Mouse (Mus musculus) intestine, postnatal 0 days (tissue): ENCODE data around the gene Fam69b. TPM values are rescaled to one million over a fixed set of nuclear protein-coding genes. Genes with fewer than 3 reads are reported as not detected.

Source experiments
- ATAC-seq: fragments of 200-750 bp; cut with Nextera tagmentation; 2 replicates; pipeline ENCODE4 v1.8.0; 2017; ENCODE audit warnings: mild to moderate bottlenecking, moderate TSS enrichment, moderate library complexity
- H3K27ac ChIP-seq: fragments of 300-500 bp; sonication (generic); 2 replicates; pipeline ENCODE4 v1.5.1; 2014; ENCODE audit warnings: mild to moderate bottlenecking, low read depth, low read length, moderate library complexity
- H3K27me3 ChIP-seq: fragments of 300-500 bp; sonication (generic); replicated peaks from 2 replicates; pipeline ENCODE4 v1.6.1; 2014; ENCODE audit warnings: low read length, mixed read lengths; ENCODE audit not compliant: control insufficient read depth, insufficient read depth
- H3K36me3 ChIP-seq: fragments of 300-500 bp; sonication (generic); 2 replicates; pipeline ENCODE4 v1.6.1; 2014; ENCODE audit warnings: mild to moderate bottlenecking, moderate library complexity; ENCODE audit not compliant: control insufficient read depth, insufficient read depth
- H3K4me1 ChIP-seq: fragments of 300-500 bp; sonication (generic); replicated peaks from 2 replicates; pipeline ENCODE4 v1.6.1; 2014; ENCODE audit warnings: antibody characterized with exemption, low read length, mixed read lengths; ENCODE audit not compliant: control insufficient read depth, insufficient read depth
- H3K4me2 ChIP-seq: fragments of 300-500 bp; sonication (generic); replicated peaks from 2 replicates; pipeline ENCODE4 v1.6.1; 2014; ENCODE audit warnings: low read depth, mild to moderate bottlenecking, moderate library complexity
- H3K4me3 ChIP-seq: fragments of 300-500 bp; sonication (generic); 2 replicates; pipeline ENCODE4 v1.5.1; 2014; ENCODE audit warnings: low read depth, low read length
- H3K9ac ChIP-seq: fragments of 300-500 bp; sonication (generic); 2 replicates; pipeline ENCODE4 v1.6.1; 2014; ENCODE audit warnings: mild to moderate bottlenecking, low read depth, low read length
- H3K9me3 ChIP-seq: fragments of 300-500 bp; sonication (generic); 2 replicates; pipeline ENCODE4 v1.6.1; 2016; ENCODE audit warnings: mixed run types; ENCODE audit not compliant: control insufficient read depth
- CTCF ChIP-seq: sonication (generic); IDR thresholded peaks from 2 replicates; pipeline ENCODE4 v1.5.1; 2016; ENCODE audit warnings: low read depth, mild to moderate bottlenecking, control low read depth, antibody characterized with exemption, moderate library complexity
- WGBS: fragments of 180-500 bp; shearing (Covaris S2); extraction: QIAGEN DNeasy Blood & Tissue Kit; methylation state at CpG from one replicate; pipeline ENCODE4 v1.1.7; 2014; 5-methylcytosine and 5-hydroxymethylcytosine counted together
- polyA plus RNA-seq: library from polyadenylated mRNA; unstranded; fragments of >200 nt; fragmentation: Nextera tagmentation; extraction: Ambion mirVana; gene quantifications from 2 replicates; pipeline ENCODE4 v1.2.1, GENCODE M21; 2015

The Fam69b gene
- polyA plus RNA-seq, 1 experiment from 2014 or later, result 6.9 TPM

GRCm38 (mm10) chr2:26625419-26625818 lies 2.8 kb upstream of the Fam69b start:
- H3K36me3 ChIP-seq, result no peaks in the 10 kb centered on the region
- no peak for TF ChIP-seq CTCF
- 85% methylated on average over 3 of the region's 3 CpGs for WGBS

GRCm38 (mm10) chr2:26626081-26626480 lies 2.2 kb upstream of the Fam69b start:
- no peaks in the 10 kb centered on the region for H3K27me3 ChIP-seq
- no peak overlapping the region for H3K9ac ChIP-seq
- H3K27ac ChIP-seq, result no peak overlapping the region
- H3K4me2 ChIP-seq, result no peak overlapping the region
- 0 out of 2 replicates have a peak, but pooled peaks cover 3% of the 10 kb centered on the region for H3K4me1 ChIP-seq
- 73% methylated on average over 3 of the region's 3 CpGs for WGBS
- TF ChIP-seq CTCF, result peak; percentile 47
- ATAC-seq, result no peak
- H3K36me3 ChIP-seq, result no peaks in the 10 kb centered on the region
- H3K4me3 ChIP-seq, result no peak overlapping the region
- no peaks in the 10 kb centered on the region for H3K9me3 ChIP-seq

More at GRCm38 (mm10) chr2:26625419-26625818, 2.8 kb upstream of the Fam69b start:
- Histone ChIP-seq H3K4me2 (no peak overlapping the region), H3K9ac (no peak overlapping the region), H3K27me3 (no peaks in the 10 kb centered on the region), H3K9me3 (no peaks in the 10 kb centered on the region), H3K4me1 (0 out of 2 replicates have a peak, but pooled peaks cover 3% of the 10 kb centered on the region), H3K4me3 (no peak overlapping the region), H3K27ac (no peak overlapping the region)
- ATAC-seq, result no peak

- Histone ChIP-seq H3K9ac (peak overlapping the region; percentile 55; the same call in 1 of the 2 replicates), H3K4me2 (peak overlapping the region; percentile 90), H3K36me3 (no peaks in the 10 kb centered on the region), H3K9me3 (no peaks in the 10 kb centered on the region), H3K27ac (no peak overlapping the region), H3K27me3 (no peaks in the 10 kb centered on the region), H3K4me3 (peak overlapping the region; percentile 48), H3K4me1 (0 out of 2 replicates have a peak, but pooled peaks cover 3% of the 10 kb centered on the region)
- TF ChIP-seq CTCF, result no peak
- ATAC-seq, result peak; percentile 10; the same call in 1 of the 2 replicates
- WGBS, result 37% methylated on average over 5 of the region's 5 CpGs
Measured at GRCm38 (mm10) chr2:26628792-26629437, 658 bp downstream of the Fam69b start.

GRCm38 (mm10) chr2:26632541-26633395 lies 4.5 kb downstream of the Fam69b start:
- H3K36me3 ChIP-seq, result peaks cover 35% of the 10 kb centered on the region
- 0 out of 2 replicates have a peak, but pooled peaks cover 3% of the 10 kb centered on the region for H3K4me1 ChIP-seq
- H3K27ac ChIP-seq, result no peak overlapping the region
- H3K4me3 ChIP-seq, result no peak overlapping the region
- no peaks in the 10 kb centered on the region for H3K27me3 ChIP-seq
- no peaks in the 10 kb centered on the region for H3K9me3 ChIP-seq
- 87% methylated on average over 16 of the region's 16 CpGs for WGBS
- TF ChIP-seq CTCF, result no peak
- no peak overlapping the region for H3K4me2 ChIP-seq
- no peak for ATAC-seq
- no peak overlapping the region for H3K9ac ChIP-seq

- WGBS, result 66% methylated on average over 4 of the region's 4 CpGs
Measured at GRCm38 (mm10) chr2:26633953-26634530, 5.8 kb downstream of the Fam69b start.

More at GRCm38 (mm10) chr2:26633953-26634530, 5.8 kb downstream of the Fam69b start:
- TF ChIP-seq CTCF, result no peak
- H3K27me3 ChIP-seq, result no peaks in the 10 kb centered on the region
- no peaks in the 10 kb centered on the region for H3K9me3 ChIP-seq
- no peak overlapping the region for H3K27ac ChIP-seq
- H3K36me3 ChIP-seq, result peaks cover 43% of the 10 kb centered on the region
- H3K4me1 ChIP-seq, result 0 out of 2 replicates have a peak, but pooled peaks cover 7% of the 10 kb centered on the region
- no peak overlapping the region for H3K4me2 ChIP-seq
- H3K9ac ChIP-seq, result no peak overlapping the region
- ATAC-seq, result no peak
- H3K4me3 ChIP-seq, result no peak overlapping the region
